9 mouse cellular contexts compared by ENCODE assay signal in genomic region chr11:61564566-61564965, GRCm38 (mm10). TPM values are rescaled to one million over a fixed set of nuclear protein-coding genes. Genes with fewer than 3 reads are reported as not detected.
DNase-seq lines count a peak whose midpoint lies in the region; ATAC-seq and TF ChIP-seq lines count a peak whose summit lies in the region.
"Had no signal": no experiment of that assay in that cellular context is flagged by ENCODE, and none has a peak within 500 bp of the region (broad histone marks: within the 10 kb centered on the region; RNA-seq: fewer than 3 reads in every experiment).

No protein-coding gene starts in this region.

- H3K27me3 ChIP-seq in hindbrain, postnatal 0 days (ENCODE audit: insufficient read depth, low read length) = no peaks in the 10 kb centered on the region
- no peaks in the 10 kb centered on the region for H3K27me3 ChIP-seq in hindbrain, embryonic 16.5 days (replicated peaks; ENCODE audit: control insufficient read depth, insufficient read depth, low read length)
- no peaks in the 10 kb centered on the region for H3K27me3 ChIP-seq in C2C12 (ENCODE audit: control insufficient read depth, insufficient read depth, insufficient read length)
- H3K27me3 ChIP-seq: hindbrain, embryonic 15.5 days had no signal

- H3ac ChIP-seq in C2C12 (ENCODE audit: control insufficient read depth, insufficient read length, low read depth) = no peak overlapping the region

- DNase-seq in hindbrain, postnatal 0 days (ENCODE audit: low spot score) = peak; percentile 55
- DNase-seq in cerebellum, adult 11 months = peak; percentile 77
- peak; percentile 49 to 61 for DNase-seq in heart, postnatal 10 days
- DNase-seq in thymus, postnatal 4 days = no peak
- DNase-seq in retina, embryonic 14.5 days (ENCODE audit: low spot score) = no peak

- TF ChIP-seq CTCF in hindbrain, postnatal 0 days (IDR thresholded peaks at IDR 0.05; ENCODE audit: low read depth) = no peak
- no peak for TF ChIP-seq CTCF in C2C12 (IDR thresholded peaks at IDR 0.05; ENCODE audit: control insufficient read depth, insufficient read depth, insufficient read length)

- no peak overlapping the region for H3K4me2 ChIP-seq in hindbrain, postnatal 0 days (ENCODE audit: low read depth, low read length)
- no peak overlapping the region for H3K4me2 ChIP-seq in hindbrain, embryonic 16.5 days (ENCODE audit: low read length)
- H3K4me2 ChIP-seq: hindbrain, embryonic 15.5 days had no signal

- H3K27ac ChIP-seq in hindbrain, postnatal 0 days = no peak overlapping the region
- no peak overlapping the region; the same call in 1 of the 2 replicates for H3K27ac ChIP-seq in hindbrain, embryonic 16.5 days (ENCODE audit: low read depth, low read length)
- H3K27ac ChIP-seq: hindbrain, embryonic 15.5 days had no signal

- ATAC-seq in hindbrain, postnatal 0 days = no peak
- ATAC-seq in hindbrain, embryonic 16.5 days = no peak; the same call in 1 of the 2 replicates
- ATAC-seq in activated CD4-positive, CD25-positive, alpha-beta regulatory T cell, adult 4 months = no peak

- H3K4me3 ChIP-seq in hindbrain, postnatal 0 days (ENCODE audit: low read length) = no peak overlapping the region
- H3K4me3 ChIP-seq in hindbrain, embryonic 16.5 days (ENCODE audit: low read length) = no peak overlapping the region
- no peak overlapping the region for H3K4me3 ChIP-seq in C2C12 (ENCODE audit: insufficient read depth, poor library complexity, severe bottlenecking)
- H3K4me3 ChIP-seq: hindbrain, embryonic 15.5 days had no signal

- peaks cover 97% of the 10 kb centered on the region for H3K79me2 ChIP-seq in C2C12 (ENCODE audit: control insufficient read depth, insufficient read depth)

- intact Hi-C loops in heart, postnatal 10 days (cut with DNase I) = no loop called here

- peaks cover 6% of the 10 kb centered on the region; the same call in 1 of the 2 replicates for H3K4me1 ChIP-seq in hindbrain, postnatal 0 days (ENCODE audit: insufficient read depth, low read length)
- H3K4me1 ChIP-seq in hindbrain, embryonic 16.5 days (ENCODE audit: control insufficient read depth, insufficient read depth, low read depth, low read length) = peaks cover 13% of the 10 kb centered on the region; the same call in 1 of the 2 replicates

- no peak overlapping the region for H3K9ac ChIP-seq in hindbrain, postnatal 0 days (replicated peaks; ENCODE audit: low read length)
- no peak overlapping the region for H3K9ac ChIP-seq in hindbrain, embryonic 16.5 days (ENCODE audit: low read depth, low read length)
- H3K9ac ChIP-seq: hindbrain, embryonic 15.5 days had no signal

- H3K36me3 ChIP-seq in hindbrain, postnatal 0 days (ENCODE audit: insufficient read depth, low read length) = no peaks in the 10 kb centered on the region
- no peaks in the 10 kb centered on the region for H3K36me3 ChIP-seq in hindbrain, embryonic 16.5 days (ENCODE audit: control insufficient read depth, insufficient read depth, low read length)
- no peaks in the 10 kb centered on the region for H3K36me3 ChIP-seq in C2C12 (ENCODE audit: control insufficient read depth, insufficient read depth)
- H3K36me3 ChIP-seq: hindbrain, embryonic 15.5 days had no signal

- peaks cover 77% of the 10 kb centered on the region for H3K79me3 ChIP-seq in C2C12 (ENCODE audit: low read depth)

- H3K9me3 ChIP-seq in hindbrain, postnatal 0 days (ENCODE audit: low read length) = no peaks in the 10 kb centered on the region
- no peaks in the 10 kb centered on the region for H3K9me3 ChIP-seq in hindbrain, embryonic 16.5 days (ENCODE audit: control insufficient read depth, low read length)
- H3K9me3 ChIP-seq: hindbrain, embryonic 15.5 days had no signal

- WGBS in hindbrain, postnatal 0 days = 70% methylated on average over 2 of the region's 2 CpGs
- 87% methylated on average over 2 of the region's 2 CpGs for WGBS in hindbrain, embryonic 16.5 days

TF ChIP-seq in C2C12, 6 proteins besides CTCF, POLR2A, EP300 and RAD21:
- TF ChIP-seq CEBPB (IDR thresholded peaks at IDR 0.05; ENCODE audit: low read depth) (peak; percentile 60), MYOG (IDR thresholded peaks at IDR 0.05; ENCODE audit: control insufficient read depth, extremely low read depth, insufficient read length) (no peak), MYOD1 (IDR thresholded peaks at IDR 0.05; ENCODE audit: control insufficient read depth, insufficient read length, low read depth) (no peak), MAX (IDR thresholded peaks at IDR 0.05) (no peak)

RNA-seq across cellular contexts. Expression of gene Epn2, which starts 14.9 kb away (rescaled TPM):
- 76.4 and 84.2 TPM in 2 replicates for total RNA-seq in hindbrain, postnatal 0 days (2014; rRNA removed)
- polyA plus RNA-seq in hindbrain, postnatal 0 days (2015; fragmentation: Nextera tagmentation; extraction: Ambion mirVana) = 56.1 and 59.9 TPM in 2 replicates
- polyA plus RNA-seq in hindbrain, embryonic 16.5 days (2015; fragmentation: Nextera tagmentation; extraction: Ambion mirVana) = 66.9 and 70.5 TPM in 2 replicates
- polyA plus RNA-seq in C2C12 (2012; fragmentation: generic; extraction: Trizol) = 21.1 TPM
- total RNA-seq in heart, postnatal 10 days (2021) = 10 to 100 TPM; 36.5 to 37.4 TPM
- under 1 TPM; 0.33 to 0.40 TPM for polyA plus RNA-seq in activated CD4-positive, CD25-positive, alpha-beta regulatory T cell, adult 4 months (2017; shearing (Covaris generic))

RNA-seq across cellular contexts. Expression of gene B9d1, which starts 59.6 kb away (rescaled TPM):
- 22.8 and 33.9 TPM in 2 replicates for total RNA-seq in hindbrain, postnatal 0 days (2014; rRNA removed)
- polyA plus RNA-seq in hindbrain, postnatal 0 days (2015; fragmentation: Nextera tagmentation; extraction: Ambion mirVana) = 26.2 and 29.7 TPM in 2 replicates
- 35.2 and 36.2 TPM in 2 replicates for polyA plus RNA-seq in hindbrain, embryonic 16.5 days (2015; fragmentation: Nextera tagmentation; extraction: Ambion mirVana)
- polyA plus RNA-seq in C2C12 (2012; fragmentation: generic; extraction: Trizol) = 45.7 TPM
- total RNA-seq in heart, postnatal 10 days (2021) = 10 to 100 TPM; 10.2 to 10.3 TPM
- 1 to 10 TPM; 2.7 to 4.5 TPM for polyA plus RNA-seq in activated CD4-positive, CD25-positive, alpha-beta regulatory T cell, adult 4 months (2017; shearing (Covaris generic))

Comparison
In these comparisons a context has a peak if more than half of its experiments do, and no peak if none do; other contexts are left out.
1. DNase-seq: peak in hindbrain, postnatal 0 days (single experiment), cerebellum, adult 11 months (single experiment) and heart, postnatal 10 days (2 of 2); none in thymus, postnatal 4 days (single experiment) and retina, embryonic 14.5 days (single experiment).
2. RNA of gene Epn2, which starts 14.9 kb away (polyA plus RNA-seq): 66.9 to 70.5 TPM in hindbrain, embryonic 16.5 days, 56.1 to 59.9 TPM in hindbrain, postnatal 0 days and 21.1 TPM in C2C12 (single experiment); 0.33 to 0.40 TPM in activated CD4-positive, CD25-positive, alpha-beta regulatory T cell, adult 4 months; every median in the first group is over 10 times any median in the second.